Mouse (Mus musculus) heart, postnatal 25 days (tissue): ENCODE measurements around the gene Erf. TPM values are rescaled to one million over a fixed set of nuclear protein-coding genes. Genes with fewer than 3 reads are reported as not detected.

ENCODE experiments used
- DNase-seq: peaks from one replicate; pipeline ENCODE4 v3.0.0; 2022; ENCODE audit warnings: low spot score
- intact Hi-C: fragments of 180-260 bp; cut with DNase I; formaldehyde crosslinking; loops from one replicate; pipeline ENCODE4 v1.15.1; 2025
- total RNA-seq, 2 experiments: library from RNA; stranded (reverse); gene quantifications; 2 replicates each; pipeline ENCODE4 v1.2.3; 2021

Gene Erf
- total RNA-seq, 2 experiments from 2014 or later: 19.2 to 29.6 TPM

- intact Hi-C loops: no loop called here
- DNase-seq: no peak
Measured at GRCm38 (mm10) chr7:25220457-25221101, 30.0 kb downstream of the Erf start, which contains the start of gene Dedd2. Dedd2 (minus strand) TSS chr7:25220615.

- peak; percentile 92 for DNase-seq
- intact Hi-C loops: loop anchor here (5.0 kb wide), 1 partner anchor 97 kb away; the partner anchor contains the start of gene Megf8
Measured at GRCm38 (mm10) chr7:25219756-25220456, 30.7 kb downstream of the Erf start.

- intact Hi-C loops: loop anchor here (5.0 kb wide), 1 partner anchor 98 kb away; the partner anchor contains the start of gene Megf8
- no peak for DNase-seq
Measured at GRCm38 (mm10) chr7:25219416-25219750, 31.2 kb downstream of the Erf start.

- DNase-seq: no peak
- intact Hi-C loops: loop anchor here (5.0 kb wide), 1 partner anchor 98 kb away; the partner anchor contains the start of gene Megf8
Measured at GRCm38 (mm10) chr7:25218705-25219415, 31.7 kb downstream of the Erf start.

- no peak for DNase-seq
- intact Hi-C loops: loop anchor here (5.0 kb wide), 1 partner anchor 99 kb away; the partner anchor contains the start of gene Megf8
Measured at GRCm38 (mm10) chr7:25217653-25218395, 32.7 kb downstream of the Erf start.

- intact Hi-C loops: no loop called here
- DNase-seq: no peak
Measured at GRCm38 (mm10) chr7:25214172-25214571, 36.4 kb downstream of the Erf start.

- DNase-seq: no peak
- intact Hi-C loops: no loop called here
Measured at GRCm38 (mm10) chr7:25213099-25213498, 37.5 kb downstream of the Erf start.

GRCm38 (mm10) chr7:25210482-25210881, 40.1 kb downstream of the Erf start:
- intact Hi-C loops: no loop called here
- no peak for DNase-seq

- no peak for DNase-seq
- intact Hi-C loops: loop anchor here (10.0 kb wide), 1 partner anchor 324 kb away; the partner anchor contains the start of gene Rps19
Measured at GRCm38 (mm10) chr7:25209161-25209622, 41.4 kb downstream of the Erf start.

- intact Hi-C loops: loop anchor here (10.0 kb wide), 1 partner anchor 321 kb away; the partner anchor contains the start of gene Rps19
Measured at GRCm38 (mm10) chr7:25206094-25206830, 44.3 kb downstream of the Erf start.

GRCm38 (mm10) chr7:25205355-25206093, 45.0 kb downstream of the Erf start:
- DNase-seq: no peak
- intact Hi-C loops: loop anchor here (10.0 kb wide), 1 partner anchor 321 kb away; the partner anchor contains the start of gene Rps19

More at GRCm38 (mm10) chr7:25206094-25206830, 44.3 kb downstream of the Erf start:
- DNase-seq: no peak

GRCm38 (mm10) chr7:25203624-25204023, 46.9 kb downstream of the Erf start:
- DNase-seq: no peak
- intact Hi-C loops: loop anchor here (10.0 kb wide), 1 partner anchor 319 kb away; the partner anchor contains the start of gene Rps19

- intact Hi-C loops: no loop called here
- no peak for DNase-seq
Measured at GRCm38 (mm10) chr7:25197384-25198018, 53.1 kb downstream of the Erf start.

- intact Hi-C loops: no loop called here
Measured at GRCm38 (mm10) chr7:25196107-25196506, 54.5 kb downstream of the Erf start.

GRCm38 (mm10) chr7:25195148-25195547, 55.4 kb downstream of the Erf start:
- intact Hi-C loops: no loop called here

More at GRCm38 (mm10) chr7:25196107-25196506, 54.5 kb downstream of the Erf start:
- DNase-seq: no peak

More at GRCm38 (mm10) chr7:25195148-25195547, 55.4 kb downstream of the Erf start:
- DNase-seq: no peak
